28 mouse cellular contexts compared by ENCODE assay signal in genomic region chr6:28474211-28474610, GRCm38 (mm10). TPM values are rescaled to one million over a fixed set of nuclear protein-coding genes. Genes with fewer than 3 reads are reported as not detected.
"Had no signal": no experiment of that assay in that cellular context is flagged by ENCODE, and none has a peak within 500 bp of the region (broad histone marks: within the 10 kb centered on the region; RNA-seq: fewer than 3 reads in every experiment).

No protein-coding gene starts in this region.

- H3K27me3 ChIP-seq: liver, embryonic 15.5 days; lung, embryonic 15.5 days; midbrain, embryonic 13.5 days; midbrain, embryonic 15.5 days; neural tube, embryonic 13.5 days; neural tube, embryonic 15.5 days had no signal

- H3K4me3 ChIP-seq: liver, embryonic 15.5 days; lung, embryonic 15.5 days; megakaryocyte, embryonic 14.5 days; midbrain, embryonic 13.5 days; midbrain, embryonic 15.5 days; neural tube, embryonic 13.5 days; neural tube, embryonic 15.5 days had no signal

- H3K27ac ChIP-seq: liver, embryonic 15.5 days; lung, embryonic 15.5 days; macrophage; midbrain, embryonic 13.5 days; midbrain, embryonic 15.5 days; neural tube, embryonic 13.5 days; neural tube, embryonic 15.5 days had no signal

- ATAC-seq: liver, postnatal 0 days; lung, postnatal 0 days; midbrain, embryonic 13.5 days; midbrain, embryonic 15.5 days had no signal

- H3K9me3 ChIP-seq: liver, embryonic 15.5 days; lung, embryonic 15.5 days; megakaryocyte, embryonic 14.5 days; midbrain, embryonic 13.5 days; midbrain, embryonic 15.5 days; neural tube, embryonic 13.5 days; neural tube, embryonic 15.5 days had no signal

- H3K9ac ChIP-seq: liver, embryonic 15.5 days; liver, postnatal 0 days; lung, embryonic 15.5 days; midbrain, embryonic 13.5 days; midbrain, embryonic 15.5 days; neural tube, embryonic 13.5 days; neural tube, embryonic 15.5 days had no signal

- H3K4me2 ChIP-seq: liver, embryonic 15.5 days; lung, embryonic 15.5 days; midbrain, embryonic 11.5 days; midbrain, embryonic 13.5 days; midbrain, embryonic 15.5 days; neural tube, embryonic 13.5 days; neural tube, embryonic 15.5 days had no signal

- DNase-seq: liver, postnatal 0 days; lung, adult 2 months; lung, postnatal 14 days; lung, postnatal 36 days; right cerebral cortex, adult 18-20 months; right cerebral cortex, postnatal 25 days; right cerebral cortex, postnatal 4 days; spleen, adult 18-20 months; thymus, adult 2 months; thymus, postnatal 25 days; thymus, postnatal 4 days had no signal

- H3K36me3 ChIP-seq: liver, embryonic 15.5 days; lung, embryonic 15.5 days; midbrain, embryonic 13.5 days; midbrain, embryonic 15.5 days; neural tube, embryonic 13.5 days; neural tube, embryonic 15.5 days had no signal

RNA-seq across cellular contexts. Expression of gene Pax4, which starts 25.1 kb away (rescaled TPM):
- total RNA-seq: megakaryocyte progenitor cell, adult 5-6 weeks; midbrain, postnatal 0 days; monocyte, adult 5-6 weeks had no signal
- polyA plus RNA-seq: liver, embryonic 15.5 days; liver, postnatal 0 days; lung, adult 2 months; lung, embryonic 15.5 days; lung, postnatal 0 days; macrophage; midbrain, embryonic 11.5 days; midbrain, embryonic 13.5 days; midbrain, embryonic 15.5 days; neural tube, embryonic 11.5 days; neural tube, embryonic 13.5 days; neural tube, embryonic 15.5 days; stomach, embryonic 14.5 days; testis, adult 2 months; thymus, adult 2 months; urinary bladder, adult 2 months had no signal

RNA-seq across cellular contexts. Expression of gene Fscn3, which starts 46.6 kb away (rescaled TPM):
- total RNA-seq: megakaryocyte progenitor cell, adult 5-6 weeks; midbrain, postnatal 0 days; monocyte, adult 5-6 weeks had no signal
- polyA plus RNA-seq: lung, adult 2 months; lung, embryonic 15.5 days; lung, postnatal 0 days; macrophage; midbrain, embryonic 11.5 days; midbrain, embryonic 15.5 days; midbrain, postnatal 0 days; neural tube, embryonic 11.5 days; neural tube, embryonic 13.5 days; neural tube, embryonic 15.5 days; stomach, embryonic 14.5 days; urinary bladder, adult 2 months had no signal
